Mouse (Mus musculus): Measurements from ENCODE around the gene Slain2.
A peak's percentile ranks its signal among the peaks of the same experiment; 100 is the strongest.
"Not testable (repeated sequence)": the region's sequence is repeated elsewhere in the genome, so short reads cannot be mapped to it uniquely, and the experiment has no call there.

The Slain2 gene

GRCm38 (mm10) chr5:72901866-72902265 is 12.2 kb upstream of the Slain2 start:
- no peak for DNase-seq (ENCODE audit: low spot score)

- DNase-seq (ENCODE audit: low spot score) = no peak
Observed at GRCm38 (mm10) chr5:72902312-72902711, 11.8 kb upstream of the Slain2 start.

GRCm38 (mm10) chr5:72902876-72903516 is 11.1 kb upstream of the Slain2 start:
- DNase-seq (ENCODE audit: low spot score) = no peak

- DNase-seq (ENCODE audit: low spot score) = no peak
Observed at GRCm38 (mm10) chr5:72904903-72905790, 9.0 kb upstream of the Slain2 start.

GRCm38 (mm10) chr5:72907402-72907801 is 6.7 kb upstream of the Slain2 start:
- no peak for DNase-seq (ENCODE audit: low spot score)

- DNase-seq (ENCODE audit: low spot score) = no peak
Observed at GRCm38 (mm10) chr5:72908324-72908936, 5.7 kb upstream of the Slain2 start.

- no peak for DNase-seq (ENCODE audit: low spot score)
Observed at GRCm38 (mm10) chr5:72909363-72909762, 4.7 kb upstream of the Slain2 start.

- no peak for DNase-seq (ENCODE audit: low spot score)
Observed at GRCm38 (mm10) chr5:72910373-72910772, 3.7 kb upstream of the Slain2 start.

GRCm38 (mm10) chr5:72911284-72911683 is 2.8 kb upstream of the Slain2 start:
- no peak for DNase-seq (ENCODE audit: low spot score)

GRCm38 (mm10) chr5:72914633-72915561 is 793 bp downstream of the Slain2 start:
- DNase-seq (ENCODE audit: low spot score) = peak; percentile 22

- no peak for DNase-seq (ENCODE audit: low spot score)
Observed at GRCm38 (mm10) chr5:72916048-72916447, 1.9 kb downstream of the Slain2 start.

- no peak for DNase-seq (ENCODE audit: low spot score)
Observed at GRCm38 (mm10) chr5:72916851-72917250, 2.7 kb downstream of the Slain2 start.

GRCm38 (mm10) chr5:72920416-72920815 is 6.3 kb downstream of the Slain2 start:
- no peak for DNase-seq (ENCODE audit: low spot score)

GRCm38 (mm10) chr5:72921171-72921570 is 7.1 kb downstream of the Slain2 start:
- no peak for DNase-seq (ENCODE audit: low spot score)

GRCm38 (mm10) chr5:72922796-72923195 is 8.7 kb downstream of the Slain2 start:
- no peak for DNase-seq (ENCODE audit: low spot score)

- DNase-seq (ENCODE audit: low spot score) = no peak
Observed at GRCm38 (mm10) chr5:72927074-72927473, 13.0 kb downstream of the Slain2 start.

GRCm38 (mm10) chr5:72933026-72933675 is 19.0 kb downstream of the Slain2 start:
- DNase-seq (ENCODE audit: low spot score) = no peak

- not testable (repeated sequence) for DNase-seq (ENCODE audit: low spot score)
Observed at GRCm38 (mm10) chr5:72938421-72938820, 24.3 kb downstream of the Slain2 start.

GRCm38 (mm10) chr5:72939311-72939710 is 25.2 kb downstream of the Slain2 start:
- no peak for DNase-seq (ENCODE audit: low spot score)

- DNase-seq (ENCODE audit: low spot score) = no peak
Observed at GRCm38 (mm10) chr5:72940906-72941432, 26.9 kb downstream of the Slain2 start.

- no peak for DNase-seq (ENCODE audit: low spot score)
Observed at GRCm38 (mm10) chr5:72948136-72948535, 34.0 kb downstream of the Slain2 start.

Data from urinary bladder, postnatal 25 days (tissue).